Mouse (Mus musculus) heart, embryonic 10.5 days (tissue): ENCODE data around the gene Prdm15. TPM values are rescaled to one million over a fixed set of nuclear protein-coding genes. Genes with fewer than 3 reads are reported as not detected.

Experiments used
- DNase-seq: peaks from one replicate; pipeline ENCODE4 v3.0.0-alpha.2; 2017; ENCODE audit warnings: low spot score
- H3K27ac ChIP-seq: fragments of 300-500 bp; sonication (generic); 2 replicates; pipeline ENCODE4 v1.5.1; 2016; ENCODE audit warnings: mild to moderate bottlenecking
- H3K27me3 ChIP-seq: fragments of 300-500 bp; sonication (generic); 2 replicates; pipeline ENCODE4 v1.6.1; 2016; ENCODE audit warnings: mild to moderate bottlenecking; ENCODE audit not compliant: poor library complexity, insufficient read depth, severe bottlenecking
- H3K36me3 ChIP-seq: fragments of 300-500 bp; sonication (generic); 2 replicates; pipeline ENCODE4 v1.6.1; 2016; ENCODE audit warnings: mild to moderate bottlenecking, moderate library complexity
- H3K4me1 ChIP-seq: fragments of 300-500 bp; sonication (generic); 2 replicates; pipeline ENCODE4 v1.6.1; 2016; ENCODE audit warnings: mild to moderate bottlenecking
- H3K4me3 ChIP-seq: fragments of 300-500 bp; sonication (generic); 2 replicates; pipeline ENCODE4 v1.5.1; 2016; ENCODE audit warnings: mild to moderate bottlenecking, moderate library complexity
- H3K9me3 ChIP-seq: fragments of 300-500 bp; sonication (generic); 2 replicates; pipeline ENCODE4 v1.6.1; 2016; ENCODE audit warnings: mild to moderate bottlenecking, moderate library complexity
- whole genome bisulfite sequencing: fragments of 180-500 bp; shearing (Covaris S2); methylation state at CpG from one replicate; pipeline ENCODE4 v1.1.7; 2016; 5-methylcytosine and 5-hydroxymethylcytosine counted together
- polyA plus RNA-seq: library from polyadenylated mRNA; unstranded; fragments of >200 nt; fragmentation: Nextera tagmentation; extraction: Ambion mirVana; gene quantifications from 2 replicates; pipeline ENCODE4 v1.2.1, GENCODE M21; 2016

The Prdm15 gene
- polyA plus RNA-seq, 1 experiment from 2014 or later, result 9.7 TPM

- DNase-seq, result no peak
- no peaks in the 10 kb centered on the region for H3K4me1 ChIP-seq
- no peaks in the 10 kb centered on the region for H3K27me3 ChIP-seq
- WGBS, result 91% methylated on average over 3 of the region's 3 CpGs
- H3K4me3 ChIP-seq, result no peak overlapping the region
- no peak overlapping the region for H3K27ac ChIP-seq
- peaks cover 97% of the 10 kb centered on the region for H3K36me3 ChIP-seq
- no peaks in the 10 kb centered on the region for H3K9me3 ChIP-seq
Observed at GRCm38 (mm10) chr16:97808881-97809280, 42.8 kb downstream of the Prdm15 start.

GRCm38 (mm10) chr16:97805646-97806045 lies 46.0 kb downstream of the Prdm15 start:
- Histone ChIP-seq H3K4me1 (no peaks in the 10 kb centered on the region), H3K27ac (no peak overlapping the region), H3K4me3 (no peak overlapping the region), H3K27me3 (no peaks in the 10 kb centered on the region), H3K9me3 (no peaks in the 10 kb centered on the region), H3K36me3 (peaks cover 78% of the 10 kb centered on the region)
- WGBS, result 95% methylated on average over 3 of the region's 3 CpGs
- no peak for DNase-seq

GRCm38 (mm10) chr16:97804680-97805547 lies 46.7 kb downstream of the Prdm15 start:
- peaks cover 78% of the 10 kb centered on the region for H3K36me3 ChIP-seq
- H3K4me1 ChIP-seq, result no peaks in the 10 kb centered on the region
- WGBS, result 79% methylated on average over 7 of the region's 7 CpGs
- DNase-seq, result no peak
- H3K27ac ChIP-seq, result no peak overlapping the region
- H3K4me3 ChIP-seq, result no peak overlapping the region
- no peaks in the 10 kb centered on the region for H3K27me3 ChIP-seq
- no peaks in the 10 kb centered on the region for H3K9me3 ChIP-seq

- no peaks in the 10 kb centered on the region for H3K27me3 ChIP-seq
- peaks cover 78% of the 10 kb centered on the region for H3K36me3 ChIP-seq
- no peak overlapping the region for H3K27ac ChIP-seq
- 75% methylated on average over 7 of the region's 7 CpGs for WGBS
- no peaks in the 10 kb centered on the region for H3K9me3 ChIP-seq
- no peak for DNase-seq
- no peaks in the 10 kb centered on the region for H3K4me1 ChIP-seq
- no peak overlapping the region for H3K4me3 ChIP-seq
Observed at GRCm38 (mm10) chr16:97797950-97798869, 53.4 kb downstream of the Prdm15 start.

DNA sequence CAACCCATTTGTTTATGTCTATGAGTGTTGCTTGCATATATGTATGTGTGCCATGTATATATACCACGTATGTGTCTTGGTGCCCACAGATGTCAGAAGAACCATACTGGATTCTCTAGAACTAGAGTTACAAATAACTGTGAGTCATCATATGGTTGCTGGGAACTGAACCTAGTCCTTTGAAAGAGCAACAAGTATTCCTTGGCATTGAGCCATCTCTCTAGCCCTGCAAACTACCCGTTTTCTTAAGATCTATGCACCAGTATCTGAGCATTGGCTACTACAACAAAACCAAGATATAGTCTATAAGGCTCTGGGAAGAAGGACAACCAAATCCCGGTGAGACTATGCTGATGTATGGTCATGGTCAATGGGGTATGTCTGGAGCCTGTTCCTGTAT lies 54.4 kb downstream of the Prdm15 start:
- DNase-seq, result no peak
- Histone ChIP-seq H3K36me3 (peaks cover 84% of the 10 kb centered on the region), H3K9me3 (no peaks in the 10 kb centered on the region), H3K27me3 (no peaks in the 10 kb centered on the region), H3K4me3 (no peak overlapping the region), H3K4me1 (no peaks in the 10 kb centered on the region), H3K27ac (no peak overlapping the region)
- WGBS, result 90% methylated on average over 3 of the region's 3 CpGs

DNA sequence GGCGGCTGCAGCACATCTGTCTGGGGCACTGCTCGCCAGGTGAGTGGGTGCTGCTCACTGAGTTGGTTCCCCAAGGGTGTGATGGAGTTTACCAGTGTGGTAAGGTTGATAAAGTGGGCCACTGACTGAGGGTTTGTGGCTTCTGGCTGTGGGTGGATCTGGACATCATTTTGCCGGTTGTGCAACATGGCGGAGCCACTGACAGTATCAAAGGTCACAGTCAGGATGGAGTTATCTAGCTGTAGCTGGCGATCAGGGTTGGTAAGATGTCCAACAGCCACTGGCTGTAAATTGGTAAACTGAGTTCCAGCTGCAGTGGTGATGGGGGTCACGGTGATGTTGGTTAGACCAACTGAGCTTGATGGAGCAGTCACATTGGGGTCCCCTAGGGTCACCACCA lies 57.4 kb downstream of the Prdm15 start:
- Histone ChIP-seq H3K4me3 (no peak overlapping the region), H3K27ac (no peak overlapping the region), H3K27me3 (no peaks in the 10 kb centered on the region), H3K9me3 (no peaks in the 10 kb centered on the region), H3K36me3 (peaks cover 66% of the 10 kb centered on the region), H3K4me1 (no peaks in the 10 kb centered on the region)
- 94% methylated on average over 6 of the region's 6 CpGs for WGBS
- no peak for DNase-seq

- Histone ChIP-seq H3K27me3 (no peaks in the 10 kb centered on the region), H3K4me1 (peaks cover 4% of the 10 kb centered on the region; the same call in 1 of the 2 replicates), H3K27ac (no peak overlapping the region), H3K9me3 (no peaks in the 10 kb centered on the region), H3K36me3 (no peaks in the 10 kb centered on the region), H3K4me3 (no peak overlapping the region)
- 79% methylated on average over 5 of the region's 5 CpGs for WGBS
- DNase-seq, result no peak
Observed at GRCm38 (mm10) chr16:97783057-97783456, 68.6 kb downstream of the Prdm15 start.

GRCm38 (mm10) chr16:97778353-97779025 lies 73.2 kb downstream of the Prdm15 start:
- 39% methylated on average over 15 of the region's 15 CpGs for WGBS
- Histone ChIP-seq H3K4me3 (0 out of 2 replicates have a peak overlapping the region, but pooled peaks have one; percentile 20), H3K36me3 (no peaks in the 10 kb centered on the region), H3K27ac (no peak overlapping the region), H3K27me3 (no peaks in the 10 kb centered on the region), H3K4me1 (0 out of 2 replicates have a peak, but pooled peaks cover 4% of the 10 kb centered on the region), H3K9me3 (no peaks in the 10 kb centered on the region)
- DNase-seq, result peak; percentile 83

- peaks cover 47% of the 10 kb centered on the region for H3K27me3 ChIP-seq
- no peak overlapping the region for H3K4me3 ChIP-seq
- no peaks in the 10 kb centered on the region for H3K9me3 ChIP-seq
- peaks cover 14% of the 10 kb centered on the region; the same call in 1 of the 2 replicates for H3K4me1 ChIP-seq
- no peaks in the 10 kb centered on the region for H3K36me3 ChIP-seq
- no peak overlapping the region for H3K27ac ChIP-seq
- WGBS, result 30% methylated on average over 3 of the region's 3 CpGs
- DNase-seq, result no peak
Observed at GRCm38 (mm10) chr16:97766501-97766900, 85.1 kb downstream of the Prdm15 start.

- peaks cover 50% of the 10 kb centered on the region for H3K27me3 ChIP-seq
- H3K27ac ChIP-seq, result no peak overlapping the region
- no peaks in the 10 kb centered on the region for H3K36me3 ChIP-seq
- H3K4me3 ChIP-seq, result no peak overlapping the region
- no peak for DNase-seq
- no peaks in the 10 kb centered on the region for H3K9me3 ChIP-seq
- peaks cover 28% of the 10 kb centered on the region for H3K4me1 ChIP-seq
- 46% methylated on average over 2 of the region's 2 CpGs for WGBS
Observed at GRCm38 (mm10) chr16:97764626-97765025, 87.0 kb downstream of the Prdm15 start.

- WGBS, result 10% methylated on average over 13 of the region's 13 CpGs
- Histone ChIP-seq H3K4me3 (peak overlapping the region; percentile 72), H3K27me3 (peaks cover 50% of the 10 kb centered on the region), H3K36me3 (no peaks in the 10 kb centered on the region), H3K27ac (peak overlapping the region; percentile 76), H3K9me3 (no peaks in the 10 kb centered on the region), H3K4me1 (peaks cover 33% of the 10 kb centered on the region)
- no peak for DNase-seq
Observed at GRCm38 (mm10) chr16:97763990-97764340, 87.7 kb downstream of the Prdm15 start.

DNA sequence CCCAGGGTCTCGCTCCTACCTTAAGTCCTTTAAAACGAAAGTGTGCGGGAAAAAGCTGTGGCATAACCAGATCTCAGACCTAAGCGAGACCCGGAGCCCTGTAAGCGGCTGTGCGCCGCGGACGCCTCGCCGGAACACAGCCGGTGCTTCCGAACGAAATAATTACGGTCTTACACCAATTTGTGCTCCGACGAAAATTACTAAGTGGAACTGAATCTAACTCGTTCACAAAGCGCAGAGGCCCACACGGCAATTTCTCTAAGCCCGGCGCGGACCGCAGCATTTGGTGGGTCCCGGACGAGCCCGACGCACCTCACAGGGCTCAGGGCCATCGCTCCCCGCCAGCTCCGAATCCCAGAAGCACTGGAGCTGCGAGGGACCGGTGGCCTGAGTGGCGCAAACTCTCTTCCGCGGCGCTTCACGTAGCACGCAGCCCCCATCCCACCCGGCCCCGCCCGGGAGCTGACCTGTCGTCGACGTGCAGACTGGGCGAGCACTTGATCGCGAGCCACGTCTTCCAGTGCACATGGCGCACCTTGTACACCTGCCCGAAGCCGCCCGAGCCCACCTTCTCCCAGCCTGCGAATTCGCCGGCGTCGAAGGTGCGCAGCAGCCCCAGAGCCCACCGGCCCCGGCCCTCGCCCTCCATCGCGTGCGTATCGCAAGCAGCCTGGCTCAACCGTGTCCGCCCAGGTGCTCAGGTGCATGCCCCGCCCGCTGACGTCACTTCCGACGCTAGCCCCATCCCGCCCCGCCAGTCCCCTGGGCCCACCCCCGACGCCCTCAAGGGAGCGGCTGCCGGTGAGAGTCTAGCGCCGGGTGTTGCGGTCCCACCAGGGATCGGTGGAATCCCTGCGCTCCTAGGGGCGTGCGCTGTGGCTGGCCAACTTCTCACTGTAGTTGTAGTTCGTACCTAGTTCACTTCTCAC lies 88.3 kb downstream of the Prdm15 start, which contains the start of gene Ripk4:
TSS of gene Ripk4 (minus strand) at position 727 of the 929 bp plus-strand sequence.
- peak; percentile 81 for DNase-seq
- Histone ChIP-seq H3K27ac (peak within 1 kb of the TSS; percentile 76), H3K36me3 (no peaks in the 10 kb centered on the region), H3K27me3 (peaks cover 50% of the 10 kb centered on the region), H3K4me1 (peaks cover 38% of the 10 kb centered on the region), H3K9me3 (no peaks in the 10 kb centered on the region), H3K4me3 (peak within 1 kb of the TSS; percentile 72)
- WGBS, result under 1% methylated on average over 88 of the region's 88 CpGs
